Mouse (Mus musculus) heart, adult 11 months (tissue): ENCODE results near the gene Sncg.

Experiments
- DNase-seq: peaks from one replicate; pipeline ENCODE4 v3.0.0; 2022

The Sncg gene

GRCm38 (mm10) chr14:34339446-34339845 is 35.1 kb downstream of the Sncg start:
- no peak for DNase-seq

- peak; percentile 81 for DNase-seq
Observed at GRCm38 (mm10) chr14:34332476-34332875, 42.1 kb downstream of the Sncg start.

- DNase-seq, result no peak
Observed at GRCm38 (mm10) chr14:34331886-34332285, 42.7 kb downstream of the Sncg start.

- DNase-seq, result peak; percentile 23
Observed at GRCm38 (mm10) chr14:34330657-34331158, 43.9 kb downstream of the Sncg start.

GRCm38 (mm10) chr14:34327618-34328017 is 47.0 kb downstream of the Sncg start:
- DNase-seq, result no peak

- DNase-seq, result no peak
Observed at GRCm38 (mm10) chr14:34326606-34327005, 48.0 kb downstream of the Sncg start.

GRCm38 (mm10) chr14:34323576-34324085 is 51.0 kb downstream of the Sncg start:
- peak; percentile 77 for DNase-seq
